20 mouse cellular contexts compared by ENCODE assay signal in genomic region chr16:92578915-92579653, GRCm38 (mm10).
DNase-seq lines count a peak whose midpoint lies in the region; ATAC-seq and TF ChIP-seq lines count a peak whose summit lies in the region.
"Had no signal": no experiment of that assay in that cellular context is flagged by ENCODE, and none has a peak within 500 bp of the region (broad histone marks: within the 10 kb centered on the region; RNA-seq: fewer than 3 reads in every experiment).

No protein-coding gene starts in this region.

- H3K4me1 ChIP-seq in hindbrain, embryonic 15.5 days (replicated peaks), result no peaks in the 10 kb centered on the region
- H3K4me1 ChIP-seq in hindbrain, postnatal 0 days (ENCODE audit: insufficient read depth, low read length), result no peaks in the 10 kb centered on the region
- H3K4me1 ChIP-seq: forebrain, embryonic 13.5 days; neural tube, embryonic 15.5 days had no signal

- no peaks in the 10 kb centered on the region for H3K27me3 ChIP-seq in hindbrain, embryonic 15.5 days
- no peaks in the 10 kb centered on the region for H3K27me3 ChIP-seq in hindbrain, postnatal 0 days (ENCODE audit: insufficient read depth, low read length)
- H3K27me3 ChIP-seq: forebrain, embryonic 13.5 days; limb, embryonic 13.5 days; neural tube, embryonic 15.5 days had no signal

- DNase-seq in hindbrain, postnatal 0 days (ENCODE audit: low spot score), result no peak
- peak; percentile 86 for DNase-seq in ovary, adult 18-20 months (ENCODE audit: low spot score)
- no peak for DNase-seq in ovary, postnatal 14 days (ENCODE audit: low spot score)
- DNase-seq in adrenal gland, postnatal 25 days, result peak; percentile 16
- no peak for DNase-seq in frontal cortex, postnatal 36 days (ENCODE audit: low spot score in 2 of 2)
- DNase-seq in layer of hippocampus, postnatal 36 days, result no peak
- DNase-seq: cerebellum, adult 9-11 months; embryo, embryonic 11 days; heart, postnatal 36 days; kidney, postnatal 14 days; layer of hippocampus, adult 9-11 months; midbrain, embryonic 14.5 days had no signal

- no peak overlapping the region for H3K27ac ChIP-seq in hindbrain, embryonic 15.5 days (replicated peaks)
- no peak overlapping the region for H3K27ac ChIP-seq in hindbrain, postnatal 0 days
- H3K27ac ChIP-seq: forebrain, embryonic 13.5 days; limb, embryonic 13.5 days; liver, embryonic 14.5 days; neural tube, embryonic 15.5 days had no signal

- 79% methylated on average over 7 of the region's 7 CpGs for WGBS in hindbrain, embryonic 15.5 days
- 70% methylated on average over 7 of the region's 7 CpGs for WGBS in hindbrain, postnatal 0 days

- no peak overlapping the region for H3K4me3 ChIP-seq in hindbrain, embryonic 15.5 days
- no peak overlapping the region for H3K4me3 ChIP-seq in hindbrain, postnatal 0 days (ENCODE audit: low read length)
- H3K4me3 ChIP-seq: forebrain, embryonic 13.5 days; heart, embryonic 12.5 days; limb, embryonic 13.5 days; myocyte; neural tube, embryonic 15.5 days had no signal

- no peak overlapping the region for H3K9ac ChIP-seq in hindbrain, embryonic 15.5 days
- H3K9ac ChIP-seq in hindbrain, postnatal 0 days (replicated peaks; ENCODE audit: low read length), result no peak overlapping the region
- H3K9ac ChIP-seq: forebrain, embryonic 13.5 days; heart, embryonic 12.5 days; limb, embryonic 13.5 days; liver, embryonic 14.5 days; neural tube, embryonic 15.5 days had no signal

- TF ChIP-seq CTCF in hindbrain, postnatal 0 days (IDR thresholded peaks at IDR 0.05; ENCODE audit: low read depth), result no peak

- H3K4me2 ChIP-seq in hindbrain, embryonic 15.5 days, result no peak overlapping the region
- H3K4me2 ChIP-seq in hindbrain, postnatal 0 days (ENCODE audit: low read depth, low read length), result no peak overlapping the region
- H3K4me2 ChIP-seq: forebrain, embryonic 13.5 days; heart, embryonic 12.5 days; limb, embryonic 13.5 days; neural tube, embryonic 15.5 days had no signal

- no peaks in the 10 kb centered on the region for H3K36me3 ChIP-seq in hindbrain, embryonic 15.5 days
- no peaks in the 10 kb centered on the region for H3K36me3 ChIP-seq in hindbrain, postnatal 0 days (ENCODE audit: insufficient read depth, low read length)
- H3K36me3 ChIP-seq: heart, embryonic 12.5 days; limb, embryonic 13.5 days; neural tube, embryonic 15.5 days had no signal

- no peaks in the 10 kb centered on the region for H3K9me3 ChIP-seq in hindbrain, embryonic 15.5 days
- H3K9me3 ChIP-seq in hindbrain, postnatal 0 days (ENCODE audit: low read length), result no peaks in the 10 kb centered on the region
- H3K9me3 ChIP-seq: forebrain, embryonic 13.5 days; limb, embryonic 13.5 days; neural tube, embryonic 15.5 days had no signal

- ATAC-seq in hindbrain, embryonic 15.5 days (ENCODE audit: low FRiP score, low read depth), result peak; percentile 42; the same call in 1 of the 2 replicates
- no peak for ATAC-seq in hindbrain, postnatal 0 days
- ATAC-seq: forebrain, embryonic 13.5 days; intestine, embryonic 16.5 days had no signal

Comparison
In these comparisons a context has a peak if more than half of its experiments do, and no peak if none do; other contexts are left out.
1. DNase-seq: peak in ovary, adult 18-20 months (single experiment) and adrenal gland, postnatal 25 days (single experiment); none in hindbrain, postnatal 0 days (single experiment), ovary, postnatal 14 days (single experiment), frontal cortex, postnatal 36 days (0 of 2) and layer of hippocampus, postnatal 36 days (0 of 2).